Mouse (Mus musculus): Measurements from ENCODE around the gene Olfm4. TPM values are rescaled to one million over a fixed set of nuclear protein-coding genes. Genes with fewer than 3 reads are reported as not detected.

Olfm4 gene
- polyA plus RNA-seq, 1 experiment: not detected

DNA sequence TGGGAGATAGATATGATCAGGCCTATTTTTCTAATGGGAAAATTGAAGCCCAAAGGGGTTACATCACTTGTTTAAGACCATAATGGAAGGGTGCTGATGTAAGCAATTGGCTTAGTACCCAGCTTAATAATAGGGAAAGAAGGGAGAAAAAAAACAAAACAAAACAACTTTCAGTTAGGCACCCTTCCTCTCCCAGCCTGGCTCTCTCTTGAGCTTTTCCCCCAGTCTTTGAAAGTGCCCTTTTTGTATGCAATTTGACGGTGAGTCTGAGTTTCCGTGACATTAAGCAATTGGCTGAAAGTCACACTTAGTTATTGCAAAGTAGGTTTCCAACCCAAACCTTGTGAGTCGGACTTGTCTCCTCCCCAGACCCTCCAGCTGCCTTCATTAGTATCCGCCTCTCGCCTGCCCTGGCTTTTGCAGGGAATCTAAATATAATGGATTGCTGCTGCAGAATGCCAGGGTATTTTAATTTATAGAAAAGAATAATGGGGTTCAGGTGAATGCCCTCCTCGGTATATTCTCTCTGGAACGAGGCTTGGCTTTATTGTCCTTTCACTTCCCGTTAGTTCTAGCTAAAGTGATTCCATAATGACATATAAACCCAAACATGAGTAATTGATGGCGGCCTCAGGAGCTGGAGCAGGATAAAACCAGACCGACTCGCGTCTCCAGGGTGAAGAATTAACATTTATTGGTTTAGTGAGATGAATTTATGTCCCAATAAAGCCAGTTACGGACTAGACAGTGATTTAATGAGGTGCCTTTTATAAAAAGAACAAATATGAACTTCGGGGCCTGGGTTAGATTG is 12.7 kb upstream of the Olfm4 start:
- Histone ChIP-seq H3K27ac (ENCODE audit: insufficient read depth, low read depth, low read length) (no peak overlapping the region), H3K4me1 (ENCODE audit: control insufficient read depth, insufficient read depth, low read length) (peaks cover 4% of the 10 kb centered on the region), H3K4me3 (ENCODE audit: insufficient read depth, low read depth, low read length) (no peak overlapping the region)
- 67% methylated on average over 14 of the region's 14 CpGs for WGBS
- TF ChIP-seq CTCF (IDR thresholded peaks at IDR 0.05; ENCODE audit: insufficient read depth, low read depth, low read length) (no peak), POLR2A (IDR thresholded peaks at IDR 0.05; ENCODE audit: insufficient read depth, low read depth, low read length) (no peak)

DNA sequence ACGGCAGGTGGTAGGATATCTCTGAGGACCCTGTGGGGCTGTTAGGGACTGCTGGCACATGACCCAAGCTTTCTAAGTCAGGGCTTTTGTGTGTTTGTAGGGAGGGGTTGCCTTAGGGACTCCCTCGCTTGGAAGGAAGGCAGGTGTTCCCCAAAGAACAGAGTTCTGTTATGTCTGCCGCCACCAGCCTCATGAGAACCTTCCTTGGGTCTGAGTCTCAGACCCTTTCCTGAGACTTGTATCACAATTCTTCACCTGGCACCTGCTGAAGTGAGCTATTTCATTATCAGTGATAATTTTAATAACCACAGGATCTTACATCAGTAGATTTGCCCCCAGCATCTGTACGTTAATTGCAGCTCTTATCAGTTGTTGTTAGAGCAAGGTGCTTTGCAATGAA is 2.4 kb upstream of the Olfm4 start:
- TF ChIP-seq CTCF (IDR thresholded peaks at IDR 0.05; ENCODE audit: insufficient read depth, low read depth, low read length): no peak
- TF ChIP-seq POLR2A (IDR thresholded peaks at IDR 0.05; ENCODE audit: insufficient read depth, low read depth, low read length): no peak
- H3K4me3 ChIP-seq (ENCODE audit: insufficient read depth, low read depth, low read length): no peak overlapping the region
- WGBS: 92% methylated on average over 4 of the region's 4 CpGs

DNA sequence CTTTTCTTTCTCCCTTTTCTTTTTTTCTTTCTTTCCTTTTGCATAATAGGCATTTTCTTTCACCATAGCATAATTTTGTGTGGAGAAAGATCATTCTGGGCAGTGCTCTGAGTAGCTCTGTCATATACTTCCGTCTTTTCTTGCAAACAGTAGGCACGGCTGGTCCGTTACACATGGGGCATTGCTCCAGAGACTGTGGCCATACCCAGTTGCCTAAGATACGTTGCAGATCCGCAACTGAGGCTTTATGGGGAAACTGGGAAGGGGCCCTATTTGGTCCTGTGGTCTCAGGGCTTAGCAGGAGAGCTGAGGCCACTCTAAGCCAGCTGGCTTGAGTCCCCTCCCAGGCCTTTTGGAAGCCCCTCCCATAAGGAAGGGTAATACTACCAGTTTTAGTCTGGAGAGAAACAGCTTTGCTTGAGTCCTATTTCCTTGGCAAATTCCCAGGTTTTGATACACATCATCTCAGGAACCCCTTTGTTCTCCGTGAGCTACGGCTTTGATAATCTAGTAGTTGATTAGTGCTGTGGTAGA is 1.3 kb downstream of the Olfm4 start:
- H3K4me1 ChIP-seq (ENCODE audit: control insufficient read depth, insufficient read depth, low read length): no peaks in the 10 kb centered on the region
- H3K4me3 ChIP-seq (ENCODE audit: insufficient read depth, low read depth, low read length): no peak overlapping the region
- no peak overlapping the region for H3K27ac ChIP-seq (ENCODE audit: insufficient read depth, low read depth, low read length)
- 85% methylated on average over 7 of the region's 7 CpGs for WGBS
- TF ChIP-seq POLR2A (IDR thresholded peaks at IDR 0.05; ENCODE audit: insufficient read depth, low read depth, low read length) (no peak), CTCF (IDR thresholded peaks at IDR 0.05; ENCODE audit: insufficient read depth, low read depth, low read length) (no peak)

More for the DNA sequence above, 2.4 kb upstream of the Olfm4 start:
- Histone ChIP-seq H3K27ac (ENCODE audit: insufficient read depth, low read depth, low read length) (no peak overlapping the region), H3K4me1 (ENCODE audit: control insufficient read depth, insufficient read depth, low read length) (no peaks in the 10 kb centered on the region)

GRCm38 (mm10) chr14:79985696-79986095 is 1.8 kb downstream of the Olfm4 start:
- no peak overlapping the region for H3K27ac ChIP-seq (ENCODE audit: insufficient read depth, low read depth, low read length)
- H3K4me3 ChIP-seq (ENCODE audit: insufficient read depth, low read depth, low read length): no peak overlapping the region
- TF ChIP-seq CTCF (IDR thresholded peaks at IDR 0.05; ENCODE audit: insufficient read depth, low read depth, low read length): no peak
- no peak for TF ChIP-seq POLR2A (IDR thresholded peaks at IDR 0.05; ENCODE audit: insufficient read depth, low read depth, low read length)
- H3K4me1 ChIP-seq (ENCODE audit: control insufficient read depth, insufficient read depth, low read length): no peaks in the 10 kb centered on the region
- 89% methylated on average over 2 of the region's 2 CpGs for WGBS

GRCm38 (mm10) chr14:79986831-79987230 is 3.0 kb downstream of the Olfm4 start:
- Histone ChIP-seq H3K27ac (ENCODE audit: insufficient read depth, low read depth, low read length) (no peak overlapping the region), H3K4me1 (ENCODE audit: control insufficient read depth, insufficient read depth, low read length) (no peaks in the 10 kb centered on the region), H3K4me3 (ENCODE audit: insufficient read depth, low read depth, low read length) (no peak overlapping the region)
- WGBS: 71% methylated on average over 8 of the region's 8 CpGs
- TF ChIP-seq CTCF (IDR thresholded peaks at IDR 0.05; ENCODE audit: insufficient read depth, low read depth, low read length): no peak
- TF ChIP-seq POLR2A (IDR thresholded peaks at IDR 0.05; ENCODE audit: insufficient read depth, low read depth, low read length): no peak

DNA sequence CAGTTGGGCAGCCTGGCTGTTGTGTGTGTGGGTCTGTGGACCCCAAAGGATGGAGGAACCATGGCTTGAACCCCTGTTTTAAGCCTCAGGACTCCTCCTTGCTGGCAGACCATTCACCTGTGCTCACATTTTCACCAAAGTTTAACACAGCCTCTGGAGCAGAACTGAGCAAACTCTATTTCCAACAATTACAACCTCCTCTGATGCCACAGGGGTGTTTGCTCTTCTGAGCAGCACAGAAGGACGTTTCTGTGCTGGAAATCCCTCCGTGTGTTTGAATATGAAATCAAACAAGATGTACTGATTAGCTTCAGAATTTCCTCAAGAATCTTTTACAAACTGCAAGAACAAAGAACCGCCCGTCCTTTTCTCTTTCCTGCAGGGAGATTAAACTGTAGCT is 5.9 kb downstream of the Olfm4 start:
- H3K4me3 ChIP-seq (ENCODE audit: insufficient read depth, low read depth, low read length): no peak overlapping the region
- TF ChIP-seq CTCF (IDR thresholded peaks at IDR 0.05; ENCODE audit: insufficient read depth, low read depth, low read length) (no peak), POLR2A (IDR thresholded peaks at IDR 0.05; ENCODE audit: insufficient read depth, low read depth, low read length) (no peak)

GRCm38 (mm10) chr14:79990547-79990946 is 6.7 kb downstream of the Olfm4 start:
- H3K27ac ChIP-seq (ENCODE audit: insufficient read depth, low read depth, low read length): no peak overlapping the region
- no peak for TF ChIP-seq POLR2A (IDR thresholded peaks at IDR 0.05; ENCODE audit: insufficient read depth, low read depth, low read length)
- no peak for TF ChIP-seq CTCF (IDR thresholded peaks at IDR 0.05; ENCODE audit: insufficient read depth, low read depth, low read length)
- no peak overlapping the region for H3K4me3 ChIP-seq (ENCODE audit: insufficient read depth, low read depth, low read length)
- 79% methylated on average over 5 of the region's 5 CpGs for WGBS
- H3K4me1 ChIP-seq (ENCODE audit: control insufficient read depth, insufficient read depth, low read length): no peaks in the 10 kb centered on the region

More for the DNA sequence above, 5.9 kb downstream of the Olfm4 start:
- WGBS: 82% methylated on average over 4 of the region's 4 CpGs
- Histone ChIP-seq H3K4me1 (ENCODE audit: control insufficient read depth, insufficient read depth, low read length) (no peaks in the 10 kb centered on the region), H3K27ac (ENCODE audit: insufficient read depth, low read depth, low read length) (no peak overlapping the region)

DNA sequence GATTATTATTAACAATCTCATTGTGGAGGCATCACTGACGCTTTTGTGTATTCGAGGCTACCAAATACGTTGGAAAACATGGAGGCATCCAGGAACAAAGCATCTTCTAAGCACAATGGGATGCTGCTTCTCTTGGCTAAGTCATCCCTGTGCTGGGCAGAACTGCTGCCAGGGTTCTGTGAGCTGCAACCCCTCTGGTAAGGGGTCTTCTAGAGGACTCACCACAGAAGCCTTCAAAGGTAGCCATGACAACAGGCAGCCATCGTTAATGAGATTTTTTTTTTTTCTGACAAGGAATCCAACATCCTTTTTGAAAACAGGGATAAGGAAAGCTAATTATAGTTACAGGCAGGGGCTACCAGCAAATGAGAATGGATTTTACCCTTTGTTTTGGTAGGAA is 13.7 kb downstream of the Olfm4 start:
- Histone ChIP-seq H3K27ac (ENCODE audit: insufficient read depth, low read depth, low read length) (no peak overlapping the region), H3K4me3 (ENCODE audit: insufficient read depth, low read depth, low read length) (no peak overlapping the region), H3K4me1 (ENCODE audit: control insufficient read depth, insufficient read depth, low read length) (no peaks in the 10 kb centered on the region)
- WGBS: 41% methylated on average over 4 of the region's 4 CpGs
- TF ChIP-seq CTCF (IDR thresholded peaks at IDR 0.05; ENCODE audit: insufficient read depth, low read depth, low read length) (no peak), POLR2A (IDR thresholded peaks at IDR 0.05; ENCODE audit: insufficient read depth, low read depth, low read length) (no peak)

DNA sequence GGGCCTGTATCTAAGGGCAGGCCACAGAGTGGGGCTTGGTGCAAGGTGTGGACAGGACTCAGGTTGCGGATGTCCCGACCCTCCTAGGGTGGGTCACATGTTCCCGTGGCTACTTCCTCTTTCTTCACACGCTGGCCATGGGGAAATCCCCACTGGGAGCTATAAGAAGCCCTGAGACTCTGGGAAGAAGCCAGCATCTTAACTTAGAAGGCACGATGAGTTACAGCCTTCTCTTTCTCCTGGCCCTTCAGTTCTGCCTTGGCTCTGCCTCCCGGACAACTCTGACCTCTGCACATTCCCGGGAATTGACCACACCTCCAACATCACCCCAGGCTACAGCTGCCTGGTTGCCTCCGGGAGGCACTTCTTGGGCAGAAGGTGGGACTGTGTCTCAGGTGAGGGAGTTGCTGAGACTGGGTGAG is 16.2 kb downstream of the Olfm4 start:
- no peaks in the 10 kb centered on the region for H3K4me1 ChIP-seq (ENCODE audit: control insufficient read depth, insufficient read depth, low read length)
- no peak for TF ChIP-seq CTCF (IDR thresholded peaks at IDR 0.05; ENCODE audit: insufficient read depth, low read depth, low read length)
- TF ChIP-seq POLR2A (IDR thresholded peaks at IDR 0.05; ENCODE audit: insufficient read depth, low read depth, low read length): no peak
- no peak overlapping the region for H3K4me3 ChIP-seq (ENCODE audit: insufficient read depth, low read depth, low read length)
- H3K27ac ChIP-seq (ENCODE audit: insufficient read depth, low read depth, low read length): no peak overlapping the region
- WGBS: 62% methylated on average over 8 of the region's 8 CpGs

Data from olfactory bulb, adult 2 months (tissue).